Mouse (Mus musculus) stomach, postnatal 0 days (tissue): Measurements from ENCODE around the gene Tm9sf3.

ENCODE experiments used
- CTCF ChIP-seq: IDR thresholded peaks from 2 replicates; pipeline ENCODE4 v1.5.1; 2016; ENCODE audit warnings: antibody characterized with exemption, low read depth, mild to moderate bottlenecking, moderate library complexity
- EP300 ChIP-seq: optimal IDR thresholded peaks from 2 replicates; pipeline ENCODE3; 2016; ENCODE audit warnings: antibody characterized with exemption

- no peak for TF ChIP-seq CTCF
- no peak for TF ChIP-seq EP300
Observed at GRCm38 (mm10) chr19:41197606-41198005, 66.2 kb downstream of the Tm9sf3 start.
